Mouse (Mus musculus) kidney, postnatal 10 days (tissue): Measurements from ENCODE around the gene Ttc16.

Experiments
- DNase-seq: peaks from one replicate; pipeline ENCODE4 v3.0.0; 2021; ENCODE audit warnings: mixed read lengths

Gene Ttc16

GRCm38 (mm10) chr2:32775359-32776074 is at the start of gene Ttc16, which contains the start of gene Ptrh1:
TSS of gene Ttc16 (minus strand) at chr2:32775633.
TSS of gene Ptrh1 (plus strand) at chr2:32775786.
- peak; percentile 99 for DNase-seq

DNA sequence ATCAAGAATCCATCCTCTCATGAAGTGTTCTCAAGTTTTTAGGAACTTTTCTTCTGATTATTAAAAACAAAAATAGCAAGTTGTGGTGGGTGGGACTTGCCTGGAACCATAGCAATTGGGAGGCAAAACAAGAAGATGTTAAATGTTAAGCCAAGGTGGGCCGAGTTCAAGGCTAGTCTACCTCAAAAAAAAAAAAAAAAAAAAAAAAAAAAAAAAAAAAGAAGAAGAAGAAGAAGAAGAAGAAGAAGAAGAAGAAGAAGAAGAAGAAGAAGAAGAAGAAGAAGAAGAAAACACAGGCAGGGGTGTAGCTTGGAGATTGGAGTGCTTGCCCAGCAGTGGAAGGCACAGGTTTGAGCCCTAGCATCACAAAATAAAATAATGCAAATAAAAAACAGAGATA is 49.3 kb upstream of the Ttc16 start:
- DNase-seq = no peak

- peak; percentile 38 for DNase-seq
Measured at GRCm38 (mm10) chr2:32824181-32824580, 48.7 kb upstream of the Ttc16 start.

DNA sequence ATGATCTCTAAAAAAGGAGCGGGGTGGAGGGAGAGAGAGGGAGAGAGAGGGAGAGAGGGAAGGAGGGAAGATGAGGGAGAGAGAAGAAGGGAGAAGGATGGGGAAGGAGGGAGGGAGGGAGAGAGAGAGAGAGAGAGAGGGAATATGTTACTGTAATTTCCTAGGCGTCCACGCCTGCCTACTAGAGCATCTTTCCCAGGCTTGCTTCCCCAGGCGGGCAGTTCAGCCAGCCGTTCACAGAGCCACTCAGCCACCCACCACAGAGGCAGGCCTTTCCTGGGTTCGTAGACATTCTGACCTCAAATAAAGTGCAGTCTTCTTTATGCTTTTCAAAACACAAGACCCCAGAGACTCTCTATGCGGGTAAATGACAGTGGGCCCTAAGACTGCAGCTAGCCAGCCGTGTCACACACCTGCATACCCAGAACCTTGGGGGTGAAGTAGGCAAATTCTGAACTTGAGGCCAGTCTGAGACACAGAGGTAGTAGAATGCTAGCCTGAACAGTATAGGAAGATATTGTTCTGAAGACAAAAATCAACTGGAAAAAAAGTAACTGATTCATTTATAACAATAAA is 48.2 kb upstream of the Ttc16 start:
- DNase-seq = no peak

- DNase-seq = no peak
Measured at GRCm38 (mm10) chr2:32823153-32823552, 47.7 kb upstream of the Ttc16 start.

- DNase-seq = no peak
Measured at GRCm38 (mm10) chr2:32822643-32823042, 47.2 kb upstream of the Ttc16 start.

- peak; percentile 66 for DNase-seq
Measured at GRCm38 (mm10) chr2:32821041-32821802, 45.8 kb upstream of the Ttc16 start.

DNA sequence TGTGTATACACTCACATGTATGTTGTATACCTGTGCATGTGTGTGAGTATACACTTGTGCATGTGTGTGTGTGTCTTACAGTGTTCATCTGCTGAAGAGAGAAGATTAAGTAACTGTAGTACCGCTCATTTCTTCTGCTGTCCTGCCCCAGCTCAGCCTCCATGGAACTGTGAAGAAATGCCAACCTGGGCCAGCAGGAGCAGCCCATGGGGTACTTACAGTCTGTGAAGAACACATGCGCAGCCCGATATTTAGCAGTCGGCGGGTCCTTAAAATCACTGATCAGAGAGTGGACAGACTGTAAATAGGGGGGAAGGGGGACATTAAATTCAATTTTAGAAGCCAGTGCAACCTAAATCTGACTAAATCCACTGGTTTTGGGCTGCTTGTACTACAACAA is 42.8 kb upstream of the Ttc16 start:
- no peak for DNase-seq

GRCm38 (mm10) chr2:32817589-32817988 is 42.2 kb upstream of the Ttc16 start:
- DNase-seq = no peak

DNA sequence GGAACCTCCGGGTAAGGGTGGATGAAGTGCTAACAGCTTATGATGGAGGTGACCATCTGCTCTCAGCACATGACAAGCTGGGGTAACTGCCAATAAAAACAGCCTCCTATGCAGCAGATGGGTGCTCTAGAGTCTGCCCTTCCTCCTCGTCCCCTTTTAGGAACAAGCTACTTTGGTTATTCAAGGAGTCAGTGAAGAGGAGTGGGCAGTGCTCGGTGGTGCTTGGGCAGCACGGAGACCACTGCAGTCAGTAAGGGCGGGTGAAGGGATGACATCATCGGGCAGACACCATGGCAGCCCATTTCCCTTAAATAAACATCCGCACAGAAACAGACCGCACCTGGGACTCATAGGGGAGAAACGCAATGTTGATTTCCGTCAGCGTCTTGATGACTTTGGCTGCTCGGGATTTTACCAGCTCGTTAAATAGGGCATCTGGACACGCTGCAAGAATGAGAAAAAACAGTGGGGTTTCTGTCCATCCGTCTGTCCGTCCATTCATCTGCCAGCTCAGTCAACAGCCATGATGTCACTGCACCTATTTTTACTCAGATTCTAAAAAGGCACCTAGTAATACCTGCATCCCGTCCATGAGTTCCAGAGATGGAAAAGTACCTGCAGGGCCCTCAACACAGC is 41.6 kb upstream of the Ttc16 start:
- no peak for DNase-seq

GRCm38 (mm10) chr2:32816497-32816896 is 41.1 kb upstream of the Ttc16 start:
- no peak for DNase-seq

GRCm38 (mm10) chr2:32811959-32812358 is 36.5 kb upstream of the Ttc16 start:
- DNase-seq = no peak

DNA sequence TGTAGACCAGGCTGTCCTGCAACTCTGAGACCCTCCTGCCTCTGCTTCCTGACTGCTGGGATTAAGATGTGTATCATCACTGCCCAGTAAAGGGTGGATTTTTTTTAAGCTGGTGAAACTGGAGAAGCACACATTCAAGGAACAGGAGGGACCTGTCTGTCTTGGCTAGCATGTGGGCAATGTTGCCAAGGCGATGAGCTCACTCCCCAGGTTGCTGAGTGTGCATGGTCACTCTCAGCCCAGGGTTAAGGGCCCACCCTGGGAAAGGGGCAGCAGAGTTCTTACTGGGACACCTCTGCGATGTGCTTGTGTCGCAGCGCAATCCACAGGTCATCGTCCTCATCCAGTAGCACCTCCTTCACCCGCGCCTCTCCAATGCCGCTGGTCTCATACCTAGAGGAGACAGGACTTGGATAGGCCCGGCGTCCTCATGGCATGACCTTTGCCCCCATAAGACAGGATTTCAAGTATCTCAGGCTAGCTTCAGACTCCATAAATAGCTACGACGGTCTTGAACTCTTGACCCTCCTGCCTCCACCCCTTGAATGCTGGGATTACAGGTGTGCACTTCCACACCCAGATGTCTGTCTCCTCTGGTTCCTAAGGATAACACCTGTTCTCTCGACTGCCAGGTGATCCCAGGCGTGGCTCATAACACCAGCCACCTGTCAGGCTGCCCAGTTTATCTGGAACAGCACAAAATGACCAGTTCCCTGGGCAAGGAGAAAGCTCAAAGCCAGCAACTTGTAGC is 33.6 kb upstream of the Ttc16 start:
- DNase-seq = no peak

- no peak for DNase-seq
Measured at GRCm38 (mm10) chr2:32798251-32798962, 23.0 kb upstream of the Ttc16 start.

GRCm38 (mm10) chr2:32795748-32796418 is 20.4 kb upstream of the Ttc16 start:
- DNase-seq = no peak

- peak; percentile 54 for DNase-seq
Measured at GRCm38 (mm10) chr2:32791297-32791696, 15.9 kb upstream of the Ttc16 start.

GRCm38 (mm10) chr2:32788581-32788980 is 13.1 kb upstream of the Ttc16 start:
- no peak for DNase-seq

DNA sequence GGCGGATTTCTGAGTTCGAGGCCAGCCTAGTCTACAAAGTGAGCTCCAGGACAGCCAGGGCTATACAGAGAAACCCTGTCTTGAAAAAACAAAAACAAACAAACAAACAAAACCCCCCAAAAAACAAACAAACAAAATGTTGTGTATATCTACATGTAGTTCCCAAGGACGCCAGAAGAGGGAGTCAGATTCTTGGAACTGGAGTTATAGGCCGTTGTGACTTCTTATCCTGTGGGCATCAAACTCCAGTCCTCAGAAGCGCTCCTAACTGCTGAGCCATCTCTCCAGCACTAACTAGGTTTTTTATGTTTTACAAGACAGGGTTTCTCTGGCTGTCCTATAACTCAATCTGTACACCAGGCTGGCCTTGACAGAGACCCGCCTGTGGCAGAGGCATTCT is 11.7 kb upstream of the Ttc16 start:
- no peak for DNase-seq

DNA sequence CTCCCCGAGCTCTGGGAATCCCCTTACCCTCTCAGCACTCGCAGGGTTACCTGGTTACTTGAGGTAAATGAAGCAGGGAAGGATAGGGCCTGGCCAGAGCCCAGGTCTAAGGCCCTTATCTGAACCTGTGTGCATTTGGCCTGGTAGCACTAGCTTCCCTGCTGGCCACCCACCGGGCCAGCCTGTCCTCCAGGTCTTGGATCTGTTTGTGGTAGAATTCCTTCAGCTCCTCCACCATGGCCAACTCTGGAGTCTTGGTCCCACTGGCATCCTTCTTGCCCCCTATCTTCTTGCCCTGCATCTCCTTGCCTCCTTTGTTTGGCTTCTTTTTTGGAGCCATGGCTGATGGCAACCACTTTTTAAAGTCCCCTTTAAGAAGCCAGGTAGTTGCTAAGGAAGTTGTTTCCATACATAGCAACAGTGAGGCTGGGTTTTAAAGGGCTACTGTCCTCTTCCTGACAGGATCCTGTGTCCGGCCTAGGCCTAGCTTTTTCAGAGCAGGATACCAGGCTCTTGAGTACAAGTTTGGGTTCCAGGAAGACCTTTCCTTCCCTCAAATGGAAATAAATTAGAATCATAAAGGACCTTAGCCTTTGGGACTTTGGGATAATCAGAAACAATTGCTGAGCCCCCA is 8.7 kb upstream of the Ttc16 start, which contains the start of gene Cfap157:
TSS of gene Cfap157 (minus strand) at position 381 of the 634 bp plus-strand sequence.
- peak; percentile 52 for DNase-seq

DNA sequence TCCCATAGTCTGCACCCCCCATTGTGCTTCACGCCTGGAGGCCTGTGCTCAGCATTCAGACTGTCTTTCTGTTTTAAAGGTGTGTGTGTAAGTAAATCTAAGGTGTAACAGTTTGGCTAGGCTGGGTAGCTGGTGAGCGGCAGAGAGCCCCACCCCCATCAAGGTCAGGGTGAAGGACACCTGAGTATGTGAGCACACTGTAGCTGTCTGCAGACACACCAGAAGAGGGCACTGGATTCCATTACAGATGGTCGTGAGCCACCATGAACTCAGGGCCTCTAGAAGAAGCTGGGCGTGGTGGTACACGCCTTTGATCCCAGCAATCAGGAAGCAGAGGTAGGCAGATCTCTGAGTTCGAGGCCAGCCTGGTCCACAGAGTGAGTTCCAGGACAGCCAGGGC is 6.3 kb upstream of the Ttc16 start:
- no peak for DNase-seq

- no peak for DNase-seq
Measured at GRCm38 (mm10) chr2:32779714-32780113, 4.3 kb upstream of the Ttc16 start.
